Mouse (Mus musculus): Measurements from ENCODE around the gene Capzb. TPM values are rescaled to one million over a fixed set of nuclear protein-coding genes. Genes with fewer than 3 reads are reported as not detected.

Capzb gene
- total and polyA plus RNA-seq, 2 experiments: 51.4 to 52.6 TPM

- peak; percentile 78 for DNase-seq (ENCODE audit: extremely low read depth, low read depth, low spot score)
- Histone ChIP-seq H3K4me3 (ENCODE audit: insufficient read depth, low read depth, low read length) (peak overlapping the region; percentile 1; the same call in 1 of the 2 replicates), H3K79me2 (ENCODE audit: control insufficient read depth, insufficient read depth, low read length) (no peaks in the 10 kb centered on the region), H3K27me3 (ENCODE audit: control insufficient read depth, insufficient read depth, low read length) (no peaks in the 10 kb centered on the region), H3K36me3 (ENCODE audit: control insufficient read depth, insufficient read depth, low read length) (no peaks in the 10 kb centered on the region), H3K4me1 (ENCODE audit: control insufficient read depth, insufficient read depth, low read length) (peaks cover 5% of the 10 kb centered on the region), H3K9ac (ENCODE audit: low read depth, low read length) (peak overlapping the region; percentile 49), H3K27ac (replicated peaks; ENCODE audit: insufficient read depth, low read depth, low read length) (peak overlapping the region; percentile 100)
- 28% methylated on average over 7 of the region's 7 CpGs for WGBS
- TF ChIP-seq CTCF (IDR thresholded peaks at IDR 0.05; ENCODE audit: low read depth, low read length) (no peak), POLR2A (IDR thresholded peaks at IDR 0.05; ENCODE audit: extremely low read depth, insufficient read depth, low read length) (no peak)
Observed at GRCm38 (mm10) chr4:139335507-139335906, 142.8 kb downstream of the Capzb start.

DNA sequence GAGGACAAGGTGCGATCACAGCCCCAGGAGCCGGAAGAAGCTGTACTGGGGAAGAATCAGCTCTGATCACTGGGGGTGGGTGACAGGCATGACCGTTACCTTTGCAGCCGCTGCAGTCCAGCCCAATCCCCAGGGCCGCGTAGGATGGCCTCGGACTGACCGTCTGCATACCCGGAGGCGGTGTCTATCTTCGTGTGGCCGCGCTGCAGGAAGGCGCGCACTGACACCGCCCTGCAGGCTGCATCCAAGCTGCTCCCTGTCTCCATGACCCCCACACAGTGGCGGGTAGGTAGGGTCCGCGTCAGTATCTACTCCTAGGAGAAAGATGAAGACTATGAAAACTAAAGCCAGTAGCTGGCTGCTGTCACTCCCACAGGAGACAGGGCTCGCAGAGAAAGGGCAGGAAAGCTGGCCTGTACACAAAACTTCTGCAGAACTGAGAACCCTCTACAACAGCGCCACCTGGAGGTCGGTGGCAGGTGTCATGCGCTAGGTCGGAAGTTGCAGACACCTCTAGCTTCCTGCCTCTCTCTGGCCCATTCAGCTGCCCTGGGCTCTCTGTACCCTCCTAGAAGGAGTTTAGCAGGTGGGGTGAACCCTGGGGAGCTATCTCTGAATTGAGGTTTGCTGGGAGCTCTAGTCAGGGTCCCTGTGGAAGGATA lies 144.3 kb downstream of the Capzb start:
- Histone ChIP-seq H3K9ac (ENCODE audit: low read depth, low read length) (peak overlapping the region; percentile 81), H3K4me3 (ENCODE audit: insufficient read depth, low read depth, low read length) (peak overlapping the region; percentile 73), H3K27ac (replicated peaks; ENCODE audit: insufficient read depth, low read depth, low read length) (peak overlapping the region; percentile 100), H3K79me2 (ENCODE audit: control insufficient read depth, insufficient read depth, low read length) (no peaks in the 10 kb centered on the region), H3K27me3 (ENCODE audit: control insufficient read depth, insufficient read depth, low read length) (no peaks in the 10 kb centered on the region), H3K4me1 (ENCODE audit: control insufficient read depth, insufficient read depth, low read length) (peaks cover 12% of the 10 kb centered on the region), H3K36me3 (ENCODE audit: control insufficient read depth, insufficient read depth, low read length) (no peaks in the 10 kb centered on the region)
- peak; percentile 90 for DNase-seq (ENCODE audit: extremely low read depth, low read depth, low spot score)
- TF ChIP-seq POLR2A (IDR thresholded peaks at IDR 0.05; ENCODE audit: extremely low read depth, insufficient read depth, low read length) (peak; percentile 55; the same call in 1 of the 2 replicates), CTCF (IDR thresholded peaks at IDR 0.05; ENCODE audit: low read depth, low read length) (peak; percentile 92)
- 10% methylated on average over 24 of the region's 24 CpGs for WGBS

GRCm38 (mm10) chr4:139338145-139338544 lies 145.4 kb downstream of the Capzb start:
- no peak overlapping the region for H3K9ac ChIP-seq (ENCODE audit: low read depth, low read length)

GRCm38 (mm10) chr4:139340835-139341234 lies 148.1 kb downstream of the Capzb start:
- Histone ChIP-seq H3K4me1 (ENCODE audit: control insufficient read depth, insufficient read depth, low read length) (peaks cover 23% of the 10 kb centered on the region), H3K9ac (ENCODE audit: low read depth, low read length) (no peak overlapping the region), H3K4me3 (ENCODE audit: insufficient read depth, low read depth, low read length) (no peak overlapping the region), H3K27ac (replicated peaks; ENCODE audit: insufficient read depth, low read depth, low read length) (no peak overlapping the region), H3K79me2 (ENCODE audit: control insufficient read depth, insufficient read depth, low read length) (no peaks in the 10 kb centered on the region), H3K27me3 (ENCODE audit: control insufficient read depth, insufficient read depth, low read length) (no peaks in the 10 kb centered on the region), H3K36me3 (ENCODE audit: control insufficient read depth, insufficient read depth, low read length) (no peaks in the 10 kb centered on the region)
- TF ChIP-seq POLR2A (IDR thresholded peaks at IDR 0.05; ENCODE audit: extremely low read depth, insufficient read depth, low read length): no peak
- TF ChIP-seq CTCF (IDR thresholded peaks at IDR 0.05; ENCODE audit: low read depth, low read length): no peak
- 84% methylated on average over 4 of the region's 4 CpGs for WGBS
- DNase-seq (ENCODE audit: extremely low read depth, low read depth, low spot score): no peak

More at GRCm38 (mm10) chr4:139338145-139338544, 145.4 kb downstream of the Capzb start:
- Histone ChIP-seq H3K27me3 (ENCODE audit: control insufficient read depth, insufficient read depth, low read length) (no peaks in the 10 kb centered on the region), H3K4me3 (ENCODE audit: insufficient read depth, low read depth, low read length) (no peak overlapping the region), H3K4me1 (ENCODE audit: control insufficient read depth, insufficient read depth, low read length) (peaks cover 18% of the 10 kb centered on the region), H3K27ac (replicated peaks; ENCODE audit: insufficient read depth, low read depth, low read length) (no peak overlapping the region), H3K36me3 (ENCODE audit: control insufficient read depth, insufficient read depth, low read length) (no peaks in the 10 kb centered on the region), H3K79me2 (ENCODE audit: control insufficient read depth, insufficient read depth, low read length) (no peaks in the 10 kb centered on the region)
- 61% methylated on average over 33 of the region's 33 CpGs for WGBS
- no peak for DNase-seq (ENCODE audit: extremely low read depth, low read depth, low spot score)
- no peak for TF ChIP-seq CTCF (IDR thresholded peaks at IDR 0.05; ENCODE audit: low read depth, low read length)
- no peak for TF ChIP-seq POLR2A (IDR thresholded peaks at IDR 0.05; ENCODE audit: extremely low read depth, insufficient read depth, low read length)

Other genes with a start within 250 kb of the Capzb start
- 5.5 and 13.4 TPM in 2 replicates for gene Rnf186, start 225.8 kb upstream of the Capzb start, total RNA-seq (2014; rRNA removed)
- 24.5 and 25.8 TPM in 2 replicates for gene Rnf186, start 225.8 kb upstream of the Capzb start, polyA plus RNA-seq (2012; rRNA removed)
- 10.2 and 12.6 TPM in 2 replicates for gene Tmco4, start 220.0 kb upstream of the Capzb start, total RNA-seq (2014; rRNA removed)
- gene Tmco4, start 220.0 kb upstream of the Capzb start, polyA plus RNA-seq (2012; rRNA removed): 14.6 and 15.3 TPM in 2 replicates
- not detected in 2 replicates for gene Htr6, start 117.3 kb upstream of the Capzb start, total RNA-seq (2014; rRNA removed)
- not detected in 2 replicates for gene Htr6, start 117.3 kb upstream of the Capzb start, polyA plus RNA-seq (2012; rRNA removed)
- 0.37 and 1.7 TPM in 2 replicates for gene Nbl1, start 99.9 kb upstream of the Capzb start, total RNA-seq (2014; rRNA removed)
- 1.1 and 1.3 TPM in 2 replicates for gene Nbl1, start 99.9 kb upstream of the Capzb start, polyA plus RNA-seq (2012; rRNA removed)
- gene Minos1, start 61.8 kb upstream of the Capzb start, total RNA-seq (2014; rRNA removed): 45.2 and 55.5 TPM in 2 replicates
- 26.3 and 29.7 TPM in 2 replicates for gene Minos1, start 61.8 kb upstream of the Capzb start, polyA plus RNA-seq (2012; rRNA removed)
- gene Pqlc2, start 117.8 kb downstream of the Capzb start, total RNA-seq (2014; rRNA removed): 6.1 and 13.0 TPM in 2 replicates
- 37.2 and 42.8 TPM in 2 replicates for gene Pqlc2, start 117.8 kb downstream of the Capzb start, polyA plus RNA-seq (2012; rRNA removed)
- 142 and 183 TPM in 2 replicates for gene Akr7a5, start 117.8 kb downstream of the Capzb start, total RNA-seq (2014; rRNA removed)
- 144 and 155 TPM in 2 replicates for gene Akr7a5, start 117.8 kb downstream of the Capzb start, polyA plus RNA-seq (2012; rRNA removed)
- gene Mrto4, start 159.7 kb downstream of the Capzb start, total RNA-seq (2014; rRNA removed): 26.0 and 27.9 TPM in 2 replicates
- 17.2 and 22.8 TPM in 2 replicates for gene Mrto4, start 159.7 kb downstream of the Capzb start, polyA plus RNA-seq (2012; rRNA removed)
- gene Emc1, start 159.7 kb downstream of the Capzb start, total RNA-seq (2014; rRNA removed): 23.0 and 23.6 TPM in 2 replicates
- 22.2 and 22.3 TPM in 2 replicates for gene Emc1, start 159.7 kb downstream of the Capzb start, polyA plus RNA-seq (2012; rRNA removed)
- 56.7 and 94.2 TPM in 2 replicates for gene Ubr4, start 159.7 kb downstream of the Capzb start, total RNA-seq (2014; rRNA removed)
- gene Ubr4, start 159.7 kb downstream of the Capzb start, polyA plus RNA-seq (2012; rRNA removed): 109 and 149 TPM in 2 replicates